Mouse (Mus musculus) E14TG2a.4 (cell line): ENCODE measurements around the gene Prss35.

Experiments used
- H3K27me3 ChIP-seq: 2 replicates; pipeline ENCODE4 v1.6.1; 2014; ENCODE audit warnings: low read length, control low read depth; ENCODE audit not compliant: insufficient read depth
- H3K36me3 ChIP-seq: 2 replicates; pipeline ENCODE4 v1.6.1; 2014; ENCODE audit warnings: low read length, control low read depth; ENCODE audit not compliant: insufficient read depth
- H3K4me1 ChIP-seq: replicated peaks from 2 replicates; pipeline ENCODE4 v1.6.1; 2014; ENCODE audit warnings: low read depth, low read length, control low read depth
- H3K4me3 ChIP-seq: replicated peaks from 2 replicates; pipeline ENCODE4 v1.5.1; 2014; ENCODE audit warnings: mild to moderate bottlenecking, low read length
- H3K9me3 ChIP-seq: 2 replicates; pipeline ENCODE4 v1.6.1; 2014; ENCODE audit warnings: low read length, control low read depth
- CTCF ChIP-seq: conservative IDR thresholded peaks from 2 replicates; pipeline ENCODE4 v1.5.1; 2014; ENCODE audit warnings: low read length
- NANOG ChIP-seq: IDR thresholded peaks from 2 replicates; pipeline ENCODE4 v1.6.1; 2014; ENCODE audit warnings: borderline replicate concordance, low read length, mixed read lengths
- POU5F1 ChIP-seq: IDR thresholded peaks from 2 replicates; pipeline ENCODE4 v1.6.1; 2014; ENCODE audit warnings: low read length, borderline replicate concordance

Gene Prss35

GRCm38 (mm10) chr9:86725604-86726380 lies 17.7 kb upstream of the Prss35 start:
- H3K27me3 ChIP-seq, result no peaks in the 10 kb centered on the region
- no peak overlapping the region for H3K4me3 ChIP-seq
- no peaks in the 10 kb centered on the region for H3K36me3 ChIP-seq
- no peaks in the 10 kb centered on the region for H3K9me3 ChIP-seq
- peaks cover 39% of the 10 kb centered on the region for H3K4me1 ChIP-seq
- TF ChIP-seq POU5F1, result no peak
- TF ChIP-seq NANOG, result no peak
- no peak for TF ChIP-seq CTCF

GRCm38 (mm10) chr9:86726381-86726720 lies 17.1 kb upstream of the Prss35 start:
- TF ChIP-seq CTCF (no peak), POU5F1 (no peak), NANOG (no peak)
- Histone ChIP-seq H3K27me3 (no peaks in the 10 kb centered on the region), H3K4me1 (peaks cover 33% of the 10 kb centered on the region), H3K9me3 (no peaks in the 10 kb centered on the region), H3K4me3 (no peak overlapping the region), H3K36me3 (no peaks in the 10 kb centered on the region)

GRCm38 (mm10) chr9:86728214-86728814 lies 15.1 kb upstream of the Prss35 start:
- peaks cover 25% of the 10 kb centered on the region for H3K4me1 ChIP-seq
- H3K4me3 ChIP-seq, result no peak overlapping the region
- no peaks in the 10 kb centered on the region for H3K27me3 ChIP-seq
- H3K9me3 ChIP-seq, result no peaks in the 10 kb centered on the region
- TF ChIP-seq POU5F1 (no peak), CTCF (no peak), NANOG (no peak)
- H3K36me3 ChIP-seq, result no peaks in the 10 kb centered on the region

- Histone ChIP-seq H3K4me3 (no peak overlapping the region), H3K27me3 (no peaks in the 10 kb centered on the region), H3K4me1 (peaks cover 21% of the 10 kb centered on the region), H3K9me3 (no peaks in the 10 kb centered on the region), H3K36me3 (no peaks in the 10 kb centered on the region)
- no peak for TF ChIP-seq POU5F1
- no peak for TF ChIP-seq NANOG
- no peak for TF ChIP-seq CTCF
Measured at GRCm38 (mm10) chr9:86729084-86729483, 14.4 kb upstream of the Prss35 start.

GRCm38 (mm10) chr9:86729811-86730210 lies 13.6 kb upstream of the Prss35 start:
- Histone ChIP-seq H3K9me3 (no peaks in the 10 kb centered on the region), H3K27me3 (no peaks in the 10 kb centered on the region), H3K4me3 (no peak overlapping the region), H3K36me3 (no peaks in the 10 kb centered on the region), H3K4me1 (peaks cover 20% of the 10 kb centered on the region)
- TF ChIP-seq CTCF (no peak), NANOG (no peak)

GRCm38 (mm10) chr9:86734357-86734756 lies 9.1 kb upstream of the Prss35 start:
- H3K4me1 ChIP-seq, result peaks cover 17% of the 10 kb centered on the region
- no peaks in the 10 kb centered on the region for H3K9me3 ChIP-seq
- no peaks in the 10 kb centered on the region for H3K36me3 ChIP-seq
- H3K27me3 ChIP-seq, result no peaks in the 10 kb centered on the region
- no peak overlapping the region for H3K4me3 ChIP-seq
- no peak for TF ChIP-seq CTCF
- no peak for TF ChIP-seq NANOG
- no peak for TF ChIP-seq POU5F1

- no peaks in the 10 kb centered on the region for H3K36me3 ChIP-seq
- no peaks in the 10 kb centered on the region for H3K27me3 ChIP-seq
- H3K4me3 ChIP-seq, result no peak overlapping the region
- no peaks in the 10 kb centered on the region for H3K9me3 ChIP-seq
- peaks cover 21% of the 10 kb centered on the region for H3K4me1 ChIP-seq
- no peak for TF ChIP-seq CTCF
- TF ChIP-seq POU5F1, result no peak
- no peak for TF ChIP-seq NANOG
Measured at GRCm38 (mm10) chr9:86734795-86735194, 8.7 kb upstream of the Prss35 start.

GRCm38 (mm10) chr9:86736991-86737390 lies 6.5 kb upstream of the Prss35 start:
- no peak overlapping the region for H3K4me3 ChIP-seq
- TF ChIP-seq CTCF (no peak), POU5F1 (no peak), NANOG (no peak)
- H3K4me1 ChIP-seq, result peaks cover 40% of the 10 kb centered on the region
- no peaks in the 10 kb centered on the region for H3K36me3 ChIP-seq
- no peaks in the 10 kb centered on the region for H3K9me3 ChIP-seq
- H3K27me3 ChIP-seq, result no peaks in the 10 kb centered on the region

- Histone ChIP-seq H3K36me3 (no peaks in the 10 kb centered on the region), H3K9me3 (no peaks in the 10 kb centered on the region), H3K4me3 (no peak overlapping the region), H3K4me1 (peaks cover 43% of the 10 kb centered on the region), H3K27me3 (no peaks in the 10 kb centered on the region)
- TF ChIP-seq NANOG, result no peak
- TF ChIP-seq POU5F1, result no peak
- no peak for TF ChIP-seq CTCF
Measured at GRCm38 (mm10) chr9:86738067-86738466, 5.4 kb upstream of the Prss35 start.

GRCm38 (mm10) chr9:86738801-86739200 lies 4.6 kb upstream of the Prss35 start:
- Histone ChIP-seq H3K27me3 (no peaks in the 10 kb centered on the region), H3K4me3 (0 out of 2 replicates have a peak overlapping the region, but pooled peaks have one; percentile 1), H3K4me1 (peaks cover 51% of the 10 kb centered on the region), H3K36me3 (no peaks in the 10 kb centered on the region), H3K9me3 (no peaks in the 10 kb centered on the region)
- TF ChIP-seq NANOG (no peak), POU5F1 (no peak)
